Mouse (Mus musculus) megakaryocyte-erythroid progenitor cell, adult 5 weeks (primary cell): Measurements from ENCODE around the gene Arf4. TPM values are rescaled to one million over a fixed set of nuclear protein-coding genes. Genes with fewer than 3 reads are reported as not detected.

Experiments used
- polyA plus RNA-seq: library from polyadenylated mRNA; stranded (reverse); fragments of >175 nt; gene quantifications from 2 replicates; pipeline ENCODE4 v1.2.3, GENCODE M21; 2012

Gene Arf4
- 216 and 274 TPM in 2 replicates for polyA plus RNA-seq

GRCm38 (mm10) chr14:26637851-26638707 lies at the start of gene Arf4:
Gene Arf4 (plus strand): TSS chr14:26638074.

GRCm38 (mm10) chr14:26669292-26670073 lies 31.6 kb downstream of the Arf4 start, which contains the start of gene Pde12:
Gene Pde12 (minus strand): TSS chr14:26669883.

GRCm38 (mm10) chr14:26692974-26693373 lies 55.1 kb downstream of the Arf4 start, which contains the start of gene Dnah12:
Gene Dnah12 (plus strand): TSS chr14:26693274.

Other genes starting within 250 kb of the Arf4 start
- gene Slmap, start 103.1 kb upstream of the Arf4 start, polyA plus RNA-seq, result 27.8 and 28.0 TPM in 2 replicates
- 6.6 and 7.6 TPM in 2 replicates for gene Dennd6a, start 64.2 kb upstream of the Arf4 start, polyA plus RNA-seq
- gene Pde12, start 31.8 kb downstream of the Arf4 start, polyA plus RNA-seq, result 10.2 and 10.6 TPM in 2 replicates
- 0.02 and 0.03 TPM in 2 replicates for gene Dnah12, start 55.2 kb downstream of the Arf4 start, polyA plus RNA-seq